Mouse (Mus musculus): ENCODE measurements around the gene Nell1. TPM values are rescaled to one million over a fixed set of nuclear protein-coding genes. Genes with fewer than 3 reads are reported as not detected.
"Not testable (repeated sequence)": the region's sequence is repeated elsewhere in the genome, so short reads cannot be mapped to it uniquely, and the experiment has no call there.

The Nell1 gene
- 0.72 and 0.88 TPM in 2 replicates for polyA plus RNA-seq (2015; fragmentation: Nextera tagmentation; extraction: Ambion mirVana)

DNA sequence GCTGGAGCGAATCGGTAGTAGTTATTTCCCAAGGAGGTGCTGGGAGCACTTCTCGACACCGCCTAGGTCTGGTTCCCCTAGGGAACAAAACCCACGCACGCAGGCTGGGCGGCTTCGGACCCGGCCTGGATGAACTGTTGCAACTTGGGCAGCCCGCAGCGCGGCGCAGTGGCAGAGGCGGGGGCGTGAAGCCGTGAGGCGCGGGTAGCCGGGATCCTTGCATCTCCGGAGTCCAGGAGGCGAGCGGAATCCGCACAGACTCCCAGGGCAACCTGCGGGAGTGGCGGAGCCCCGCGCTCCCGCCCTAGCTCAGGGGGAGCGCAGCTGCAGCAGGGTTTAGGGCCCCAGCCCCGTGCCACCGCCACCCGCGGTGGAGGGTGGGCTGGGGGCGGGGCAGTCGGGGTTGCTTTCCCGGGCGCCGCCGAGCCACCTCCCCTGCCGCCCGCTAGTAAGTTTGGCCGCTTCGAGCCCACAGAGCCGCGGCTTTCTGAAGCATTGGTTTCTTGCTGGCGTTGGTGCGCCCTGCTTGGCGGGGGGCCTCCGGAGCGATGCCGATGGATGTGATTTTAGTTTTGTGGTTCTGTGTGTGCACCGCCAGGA, at the start of gene Nell1:
Nell1 (plus strand) TSS at position 24 of the 600 bp plus-strand sequence.
- Histone ChIP-seq H3K4me1 (peaks cover 17% of the 10 kb centered on the region), H3K27me3 (replicated peaks) (peaks cover 93% of the 10 kb centered on the region), H3K27ac (replicated peaks) (no peak within 1 kb of the TSS), H3K4me2 (peak within 1 kb of the TSS; percentile 91), H3K4me3 (peak within 1 kb of the TSS; percentile 58), H3K9ac (peak within 1 kb of the TSS; percentile 71), H3K9me3 (no peaks in the 10 kb centered on the region), H3K36me3 (no peaks in the 10 kb centered on the region)
- WGBS: 2% methylated on average over 52 of the region's 52 CpGs
- peak; percentile 10; the same call in 1 of the 2 replicates for ATAC-seq (ENCODE audit: extremely low read depth, insufficient number of reproducible peaks, low FRiP score, low TSS enrichment)

DNA sequence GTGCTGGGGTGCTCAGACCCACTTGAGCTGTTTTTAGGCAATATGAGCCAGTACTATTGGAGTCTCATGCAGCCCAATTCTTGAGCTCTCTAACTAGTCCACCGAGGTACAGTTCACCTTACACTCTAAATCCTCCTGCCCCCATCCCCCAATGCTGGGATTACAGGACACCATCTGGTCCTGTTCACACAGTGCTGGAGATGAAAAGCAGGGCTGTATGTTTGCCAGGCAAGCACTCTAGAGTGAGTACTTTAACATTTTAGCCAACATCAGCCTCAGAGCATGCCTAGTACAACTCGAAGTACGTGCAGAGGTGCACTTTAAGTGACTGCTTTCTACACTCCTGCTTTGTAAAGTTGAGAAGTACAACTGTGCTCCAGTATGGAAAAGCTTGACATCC, 46.1 kb upstream of the Nell1 start:
- 46% methylated on average over 3 of the region's 3 CpGs for WGBS
- Histone ChIP-seq H3K4me2 (no peak overlapping the region), H3K27me3 (replicated peaks) (peaks cover 29% of the 10 kb centered on the region), H3K9me3 (no peaks in the 10 kb centered on the region), H3K27ac (replicated peaks) (no peak overlapping the region), H3K4me3 (no peak overlapping the region), H3K36me3 (no peaks in the 10 kb centered on the region), H3K4me1 (no peaks in the 10 kb centered on the region), H3K9ac (no peak overlapping the region)
- ATAC-seq (ENCODE audit: extremely low read depth, insufficient number of reproducible peaks, low FRiP score, low TSS enrichment): no peak

DNA sequence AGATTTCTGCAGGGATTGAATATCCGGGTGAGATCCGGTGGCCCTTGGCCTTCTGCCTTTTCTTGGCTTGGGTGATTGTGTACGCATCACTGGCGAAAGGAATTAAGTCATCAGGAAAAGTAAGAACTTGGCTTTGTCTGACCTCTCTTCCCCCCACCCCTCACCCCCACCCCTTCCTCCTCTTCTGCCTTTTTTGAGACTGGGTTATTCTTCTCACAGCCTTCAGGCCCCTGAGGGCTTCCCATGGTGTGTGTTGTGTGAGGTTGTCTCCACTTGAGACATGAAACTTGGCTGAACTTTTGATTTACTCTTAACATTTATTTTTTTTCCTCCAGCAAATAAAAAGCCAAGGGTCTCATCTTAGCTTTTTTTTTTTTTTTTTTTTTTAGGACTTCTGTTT, 44.7 kb upstream of the Nell1 start:
- no peak overlapping the region for H3K27ac ChIP-seq (replicated peaks)
- H3K9ac ChIP-seq: no peak overlapping the region
- no peak overlapping the region for H3K4me3 ChIP-seq
- WGBS: 64% methylated on average over 4 of the region's 4 CpGs
- H3K27me3 ChIP-seq (replicated peaks): peaks cover 22% of the 10 kb centered on the region
- ATAC-seq (ENCODE audit: extremely low read depth, insufficient number of reproducible peaks, low FRiP score, low TSS enrichment): no peak
- H3K4me2 ChIP-seq: no peak overlapping the region
- no peaks in the 10 kb centered on the region; the same call in 1 of the 2 replicates for H3K9me3 ChIP-seq
- H3K36me3 ChIP-seq: no peaks in the 10 kb centered on the region
- no peaks in the 10 kb centered on the region for H3K4me1 ChIP-seq

DNA sequence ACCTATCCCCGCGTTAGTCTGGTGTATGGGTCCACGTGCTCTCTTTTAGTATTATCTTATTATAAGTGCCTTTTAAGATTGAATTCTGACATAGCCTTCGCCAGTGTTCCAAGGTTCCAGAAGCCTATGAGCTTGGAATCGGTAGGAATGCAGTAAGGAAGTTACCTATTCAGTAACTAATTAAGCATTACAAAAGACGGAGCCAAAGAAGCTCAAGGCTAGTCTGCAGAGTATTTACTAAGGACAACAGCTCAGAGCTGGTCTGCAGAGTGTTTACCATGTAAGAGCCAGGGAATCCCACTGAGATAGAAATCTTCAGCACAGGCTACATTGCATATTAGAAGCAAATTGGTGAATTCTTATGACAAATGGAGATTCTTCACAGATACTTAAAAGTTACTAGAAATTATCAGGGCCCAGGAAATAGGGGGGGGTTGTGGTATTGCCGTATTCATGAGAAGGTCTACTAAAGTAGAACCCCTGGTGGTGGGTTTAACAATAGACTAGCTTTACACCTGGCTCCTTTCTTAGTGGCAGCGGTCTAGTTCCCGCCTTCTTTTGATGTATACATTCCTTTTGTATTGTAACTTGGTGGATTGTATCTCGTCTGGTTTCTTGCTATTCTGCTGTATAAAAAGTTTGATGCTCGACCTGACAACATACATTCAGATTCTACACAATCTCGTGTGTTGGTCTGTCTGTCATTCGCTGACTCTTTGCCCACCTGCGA, 41.1 kb upstream of the Nell1 start:
- peaks cover 20% of the 10 kb centered on the region for H3K27me3 ChIP-seq (replicated peaks)
- not testable (repeated sequence) for ATAC-seq (ENCODE audit: extremely low read depth, insufficient number of reproducible peaks, low FRiP score, low TSS enrichment); H3K27ac ChIP-seq (replicated peaks); H3K4me1 ChIP-seq; H3K4me2 ChIP-seq; H3K9me3 ChIP-seq; H3K36me3 ChIP-seq; H3K4me3 ChIP-seq; H3K9ac ChIP-seq
- WGBS: 77% methylated on average over 14 of the region's 14 CpGs

DNA sequence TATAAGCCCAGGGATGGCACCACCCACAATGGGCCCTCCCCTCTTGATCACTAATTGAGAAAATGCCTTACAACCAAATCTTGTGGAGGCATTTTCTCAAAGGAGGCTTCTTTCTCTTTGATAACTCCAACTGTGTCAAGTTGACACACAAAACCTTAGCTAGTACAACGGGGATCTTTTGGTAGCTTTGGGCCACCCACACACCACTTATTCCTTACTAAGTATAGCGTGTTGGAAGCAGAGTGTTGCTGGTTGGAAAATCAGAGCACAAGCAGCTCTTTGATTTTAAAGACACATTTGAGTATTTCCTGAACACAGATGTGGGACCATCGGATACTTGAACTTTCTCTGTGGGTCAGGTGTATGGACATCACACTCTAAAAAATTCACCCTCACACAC, 37.8 kb upstream of the Nell1 start:
- Histone ChIP-seq H3K27me3 (replicated peaks) (peaks cover 12% of the 10 kb centered on the region), H3K9ac (no peak overlapping the region), H3K9me3 (no peaks in the 10 kb centered on the region; the same call in 1 of the 2 replicates), H3K36me3 (no peaks in the 10 kb centered on the region), H3K27ac (replicated peaks) (no peak overlapping the region), H3K4me1 (no peaks in the 10 kb centered on the region), H3K4me3 (no peak overlapping the region), H3K4me2 (no peak overlapping the region)
- 68% methylated on average over 3 of the region's 3 CpGs for WGBS
- ATAC-seq (ENCODE audit: extremely low read depth, insufficient number of reproducible peaks, low FRiP score, low TSS enrichment): no peak

DNA sequence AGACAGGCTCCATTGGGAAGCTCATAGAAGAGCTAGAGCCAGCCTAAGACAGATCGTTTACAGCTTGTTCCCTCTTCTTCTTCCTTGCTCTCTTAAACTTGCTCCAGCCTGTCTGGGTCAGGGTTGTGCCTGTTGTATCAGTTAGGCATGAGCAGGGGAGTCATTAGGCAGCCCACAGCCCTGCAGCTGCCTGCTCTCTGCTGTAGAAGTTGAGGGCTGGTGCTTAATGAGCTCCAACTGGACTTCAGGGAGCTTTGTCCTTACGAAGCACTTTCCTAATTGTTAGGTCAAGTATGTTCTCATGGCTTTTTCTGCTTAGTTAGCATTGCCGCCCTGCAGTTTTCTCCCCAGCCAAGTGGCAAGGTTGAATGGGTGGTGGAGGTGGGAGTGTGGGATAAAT, 32.6 kb upstream of the Nell1 start:
- Histone ChIP-seq H3K9me3 (no peaks in the 10 kb centered on the region), H3K4me1 (no peaks in the 10 kb centered on the region), H3K27ac (replicated peaks) (no peak overlapping the region), H3K9ac (no peak overlapping the region), H3K4me3 (no peak overlapping the region), H3K27me3 (replicated peaks) (0 out of 2 replicates have a peak, but pooled peaks cover 4% of the 10 kb centered on the region), H3K36me3 (no peaks in the 10 kb centered on the region), H3K4me2 (no peak overlapping the region)
- ATAC-seq (ENCODE audit: extremely low read depth, insufficient number of reproducible peaks, low FRiP score, low TSS enrichment): no peak
- 62% methylated on average over 3 of the region's 3 CpGs for WGBS

DNA sequence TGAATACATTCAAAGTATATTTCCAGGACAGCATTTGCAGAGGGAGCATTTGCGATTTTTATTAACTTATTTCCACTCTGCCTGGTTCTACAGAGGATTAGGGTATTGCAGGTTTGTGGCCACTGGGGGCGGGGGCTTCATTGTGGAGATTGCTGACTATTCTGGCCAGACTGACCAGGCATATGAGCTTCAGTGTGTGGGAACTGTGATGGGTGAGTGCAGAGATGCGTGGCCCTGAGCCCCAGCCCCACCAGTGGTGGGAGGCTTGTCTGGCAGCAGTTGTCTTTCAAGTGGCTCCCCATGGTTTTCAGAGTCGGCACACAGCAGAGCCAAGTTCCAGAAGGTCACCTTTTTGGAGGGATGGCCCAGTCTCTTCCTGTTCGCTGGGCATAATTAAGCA, 32.2 kb upstream of the Nell1 start:
- no peak overlapping the region for H3K4me2 ChIP-seq
- H3K27ac ChIP-seq (replicated peaks): no peak overlapping the region
- H3K4me1 ChIP-seq: no peaks in the 10 kb centered on the region
- 0 out of 2 replicates have a peak, but pooled peaks cover 4% of the 10 kb centered on the region for H3K27me3 ChIP-seq (replicated peaks)
- no peaks in the 10 kb centered on the region for H3K36me3 ChIP-seq
- no peak for ATAC-seq (ENCODE audit: extremely low read depth, insufficient number of reproducible peaks, low FRiP score, low TSS enrichment)
- 54% methylated on average over 5 of the region's 5 CpGs for WGBS
- no peak overlapping the region for H3K4me3 ChIP-seq
- no peak overlapping the region for H3K9ac ChIP-seq
- H3K9me3 ChIP-seq: no peaks in the 10 kb centered on the region

DNA sequence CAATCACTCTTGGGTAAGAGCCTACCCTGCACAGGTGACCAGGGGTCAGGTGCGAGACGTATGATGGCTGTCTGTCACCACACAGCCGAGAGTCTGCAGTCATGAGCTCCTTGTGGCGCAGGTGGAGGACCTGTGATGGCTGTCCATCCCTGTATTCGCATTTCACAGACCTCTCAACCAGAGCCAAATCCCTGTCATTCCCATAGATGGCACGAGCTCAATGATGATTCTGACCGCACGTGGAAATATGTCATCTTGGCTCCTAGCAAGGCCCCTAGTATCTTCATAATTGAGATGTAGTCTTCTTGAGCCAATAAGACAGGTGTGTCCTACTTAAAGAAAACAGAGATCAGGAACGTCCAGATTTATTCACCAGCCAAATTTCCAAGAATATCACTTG, 28.0 kb upstream of the Nell1 start:
- H3K27me3 ChIP-seq (replicated peaks): 0 out of 2 replicates have a peak, but pooled peaks cover 4% of the 10 kb centered on the region
- no peaks in the 10 kb centered on the region for H3K9me3 ChIP-seq
- 79% methylated on average over 9 of the region's 9 CpGs for WGBS
- no peak for ATAC-seq (ENCODE audit: extremely low read depth, insufficient number of reproducible peaks, low FRiP score, low TSS enrichment)
- H3K36me3 ChIP-seq: no peaks in the 10 kb centered on the region
- no peak overlapping the region for H3K4me2 ChIP-seq
- H3K4me1 ChIP-seq: no peaks in the 10 kb centered on the region
- H3K4me3 ChIP-seq: no peak overlapping the region
- H3K27ac ChIP-seq (replicated peaks): no peak overlapping the region
- no peak overlapping the region for H3K9ac ChIP-seq

DNA sequence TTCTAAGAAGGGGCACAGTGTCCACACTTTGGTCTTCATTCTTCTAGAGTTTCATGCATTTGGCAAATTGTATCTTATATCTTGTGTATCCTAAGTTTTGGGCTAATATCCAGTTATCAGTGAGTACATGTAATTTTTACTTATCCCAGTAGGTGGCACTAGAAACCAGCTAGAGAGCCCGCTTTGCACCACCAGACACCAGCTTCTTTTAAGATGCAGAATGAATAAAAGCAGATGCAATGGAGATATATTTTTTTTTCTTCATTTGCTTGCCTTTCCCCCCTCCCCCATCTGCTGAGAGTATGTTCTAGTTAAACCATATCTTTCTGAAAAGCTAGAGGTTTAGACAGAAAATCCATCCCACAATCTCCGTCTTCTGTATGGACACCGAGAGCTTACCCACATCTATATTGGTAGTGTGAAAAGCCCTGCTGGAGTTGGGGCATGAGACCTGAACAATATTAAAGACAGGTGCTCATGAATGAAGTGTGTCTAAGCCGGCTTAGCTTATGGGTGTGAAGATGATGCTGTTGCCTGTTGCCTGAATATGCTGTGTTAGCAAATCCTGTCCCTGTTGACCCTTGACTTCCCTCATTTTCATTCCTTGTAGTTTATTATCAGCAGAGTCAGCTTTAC, 21.0 kb upstream of the Nell1 start:
- WGBS: 48% methylated on average over 4 of the region's 4 CpGs
- ATAC-seq (ENCODE audit: extremely low read depth, insufficient number of reproducible peaks, low FRiP score, low TSS enrichment): no peak

DNA sequence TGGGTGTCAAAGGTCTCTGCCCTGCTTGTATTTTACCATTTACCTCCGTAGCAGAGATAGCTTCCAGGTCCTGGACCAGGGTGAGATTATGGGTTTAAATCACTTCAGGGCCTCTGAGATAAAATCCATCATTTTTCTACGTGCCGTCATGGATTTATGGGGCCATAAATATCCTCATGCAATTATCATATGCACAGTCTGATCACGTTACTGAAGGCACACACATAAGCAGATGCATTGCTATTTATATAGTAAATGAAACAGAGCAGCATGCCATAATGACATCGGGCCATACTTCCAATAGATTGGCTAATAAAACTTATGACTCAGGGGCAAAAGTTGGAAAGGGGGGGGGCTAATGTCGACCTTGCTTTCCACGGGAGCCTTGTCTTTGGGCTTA, 19.8 kb upstream of the Nell1 start:
- WGBS: 70% methylated on average over 7 of the region's 7 CpGs
- Histone ChIP-seq H3K27me3 (replicated peaks) (no peaks in the 10 kb centered on the region), H3K36me3 (no peaks in the 10 kb centered on the region), H3K27ac (replicated peaks) (no peak overlapping the region), H3K4me3 (no peak overlapping the region), H3K4me1 (no peaks in the 10 kb centered on the region), H3K4me2 (no peak overlapping the region), H3K9me3 (no peaks in the 10 kb centered on the region), H3K9ac (no peak overlapping the region)
- no peak for ATAC-seq (ENCODE audit: extremely low read depth, insufficient number of reproducible peaks, low FRiP score, low TSS enrichment)

More for the DNA sequence above, 21.0 kb upstream of the Nell1 start:
- Histone ChIP-seq H3K9me3 (no peaks in the 10 kb centered on the region), H3K27ac (replicated peaks) (no peak overlapping the region), H3K36me3 (no peaks in the 10 kb centered on the region), H3K4me1 (no peaks in the 10 kb centered on the region), H3K4me3 (no peak overlapping the region), H3K9ac (no peak overlapping the region), H3K4me2 (no peak overlapping the region), H3K27me3 (replicated peaks) (no peaks in the 10 kb centered on the region)

DNA sequence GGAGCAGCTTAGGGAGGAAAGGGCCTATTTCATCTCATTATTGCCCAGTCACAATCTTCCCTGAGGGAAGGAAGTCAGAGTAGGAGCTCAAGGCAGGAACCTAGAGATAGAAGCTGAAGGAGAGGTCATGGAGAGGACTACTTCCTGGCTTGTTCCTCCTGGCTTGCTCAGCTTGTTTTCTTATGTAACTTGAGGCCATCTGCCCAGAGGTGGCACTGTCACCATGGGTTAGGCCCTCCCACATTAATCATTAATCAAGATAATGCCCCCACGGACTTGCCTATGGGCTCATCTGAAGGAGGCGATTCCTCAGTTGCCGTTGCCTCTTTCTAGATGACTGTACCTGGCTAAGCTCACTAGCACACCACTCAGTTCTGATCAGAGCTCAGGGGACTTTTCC, 17.5 kb upstream of the Nell1 start:
- no peaks in the 10 kb centered on the region for H3K9me3 ChIP-seq
- H3K27ac ChIP-seq (replicated peaks): no peak overlapping the region
- H3K36me3 ChIP-seq: no peaks in the 10 kb centered on the region
- ATAC-seq (ENCODE audit: extremely low read depth, insufficient number of reproducible peaks, low FRiP score, low TSS enrichment): no peak
- H3K4me1 ChIP-seq: no peaks in the 10 kb centered on the region
- H3K4me2 ChIP-seq: no peak overlapping the region
- no peak overlapping the region for H3K4me3 ChIP-seq
- no peak overlapping the region for H3K9ac ChIP-seq
- H3K27me3 ChIP-seq (replicated peaks): no peaks in the 10 kb centered on the region
- WGBS: 56% methylated on average over 3 of the region's 3 CpGs

All from heart, embryonic 13.5 days (tissue).